Mouse (Mus musculus) megakaryocyte, embryonic 14.5 days (primary cell): ENCODE results near the gene Sec24c.

Experiments
- FLI1 ChIP-seq: IDR thresholded peaks from 2 replicates; pipeline ENCODE4 v1.6.1; 2012; ENCODE audit warnings: low read length, inconsistent platforms, mixed read lengths
- GATA1 ChIP-seq: IDR thresholded peaks from 3 replicates; pipeline ENCODE4 v1.6.1; 2012; ENCODE audit warnings: mixed read lengths, low read length, inconsistent platforms, borderline replicate concordance

GRCm38 (mm10) chr14:20743614-20744013, 69.5 kb downstream of the Sec24c start:
- TF ChIP-seq FLI1 (no peak), GATA1 (no peak)
